Mouse (Mus musculus) thymus, postnatal 36 days (tissue): ENCODE measurements around the gene Pgpep1l.
A peak's percentile ranks its signal among the peaks of the same experiment; 100 is the strongest.

Experiments used
- DNase-seq, 2 experiments: peaks; one replicate each; pipeline ENCODE4 v3.0.0; 2022; ENCODE audit warnings: mixed read lengths in 2 of 2

Pgpep1l gene

GRCm38 (mm10) chr7:68282304-68283132 is 18.5 kb upstream of the Pgpep1l start:
- peak in 1 of 2 experiments; percentile 49 for DNase-seq

- no peak for DNase-seq
Measured at GRCm38 (mm10) chr7:68281341-68281740, 17.3 kb upstream of the Pgpep1l start.

- peak; percentile 48 to 67 for DNase-seq
Measured at GRCm38 (mm10) chr7:68280352-68280869, 16.4 kb upstream of the Pgpep1l start.

- DNase-seq: no peak
Measured at GRCm38 (mm10) chr7:68279481-68279880, 15.4 kb upstream of the Pgpep1l start.

GRCm38 (mm10) chr7:68278908-68279307 is 14.9 kb upstream of the Pgpep1l start:
- DNase-seq: peak; percentile 77 to 82

GRCm38 (mm10) chr7:68278385-68278784 is 14.4 kb upstream of the Pgpep1l start:
- DNase-seq: no peak

- no peak for DNase-seq
Measured at GRCm38 (mm10) chr7:68277897-68278270, 13.9 kb upstream of the Pgpep1l start.

- DNase-seq: peak in 1 of 2 experiments; percentile 43
Measured at GRCm38 (mm10) chr7:68277054-68277896, 13.2 kb upstream of the Pgpep1l start.

- peak; percentile 77 to 87 for DNase-seq
Measured at GRCm38 (mm10) chr7:68275838-68276731, 12.1 kb upstream of the Pgpep1l start.

GRCm38 (mm10) chr7:68275445-68275837 is 11.4 kb upstream of the Pgpep1l start:
- DNase-seq: peak; percentile 52 to 62

- no peak for DNase-seq
Measured at GRCm38 (mm10) chr7:68274951-68275350, 10.9 kb upstream of the Pgpep1l start.

GRCm38 (mm10) chr7:68274218-68274617 is 10.2 kb upstream of the Pgpep1l start:
- DNase-seq: no peak

GRCm38 (mm10) chr7:68273515-68273914 is 9.5 kb upstream of the Pgpep1l start, which contains the start of gene Fam169b:
Gene Fam169b, plus strand, starts transcription at chr7:68273839.
- DNase-seq: no peak

GRCm38 (mm10) chr7:68272607-68273006 is 8.6 kb upstream of the Pgpep1l start:
- no peak for DNase-seq

- no peak for DNase-seq
Measured at GRCm38 (mm10) chr7:68271816-68272215, 7.8 kb upstream of the Pgpep1l start.

- no peak for DNase-seq
Measured at GRCm38 (mm10) chr7:68270551-68270950, 6.5 kb upstream of the Pgpep1l start.

GRCm38 (mm10) chr7:68266691-68267090 is 2.7 kb upstream of the Pgpep1l start:
- no peak for DNase-seq

- DNase-seq: peak; percentile 67 to 74
Measured at GRCm38 (mm10) chr7:68265391-68265790, 1.4 kb upstream of the Pgpep1l start.

- DNase-seq: peak; percentile 85 to 94
Measured at GRCm38 (mm10) chr7:68264531-68264930, 498 bp upstream of the Pgpep1l start.

- DNase-seq: peak in 1 of 2 experiments; percentile 36
Measured at GRCm38 (mm10) chr7:68263346-68264027, 546 bp downstream of the Pgpep1l start.

- DNase-seq: no peak
Measured at GRCm38 (mm10) chr7:68262612-68263200, 1.3 kb downstream of the Pgpep1l start.
